ENCODE assay signal across 8 mouse cellular contexts in the genomic region with DNA sequence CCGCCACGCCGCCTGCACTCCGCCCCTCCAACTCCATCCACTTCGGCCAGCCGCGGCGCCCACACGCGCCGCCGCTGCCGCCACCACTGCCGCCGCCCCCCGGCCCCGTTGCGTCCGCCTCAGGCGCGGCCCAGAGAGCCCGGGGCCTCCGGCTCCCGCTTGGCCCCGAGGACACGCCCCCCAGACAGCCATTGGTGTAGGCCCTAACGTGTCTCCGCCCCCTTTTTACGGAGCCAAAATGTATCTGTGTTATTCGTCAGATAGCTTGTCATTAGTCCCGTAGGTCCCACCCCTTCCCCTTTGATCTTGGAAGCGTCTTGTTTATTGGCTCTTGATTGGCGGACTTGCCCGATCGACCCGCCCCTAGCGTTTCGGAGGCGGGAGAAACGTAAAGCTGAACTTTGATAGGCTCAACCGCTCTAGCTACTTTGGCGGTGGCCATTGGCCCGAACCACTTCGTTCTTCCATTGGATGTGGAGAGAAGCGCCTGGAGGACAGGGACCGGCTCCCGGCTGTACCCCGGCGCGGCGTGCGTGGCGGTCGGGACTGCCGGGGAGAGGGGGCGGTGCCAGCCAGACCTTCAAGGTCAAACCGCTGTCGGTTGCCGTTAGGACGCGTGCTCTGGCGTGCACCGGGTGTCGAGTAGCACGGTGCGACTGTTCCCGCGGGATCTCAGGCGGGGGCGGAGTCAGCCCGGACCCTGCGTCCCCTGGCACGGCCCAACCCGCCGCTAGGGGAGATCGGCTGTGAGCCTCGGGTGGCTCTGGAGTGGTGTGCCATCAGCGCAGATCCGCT. TPM values are rescaled to one million over a fixed set of nuclear protein-coding genes. Genes with fewer than 3 reads are reported as not detected.
DNase-seq lines count a peak whose midpoint lies in the region; ATAC-seq and TF ChIP-seq lines count a peak whose summit lies in the region.

Gene Slc25a28 (minus strand): TSS at position 152 of the 795 bp plus-strand sequence.

- peak within 1 kb of the TSS; percentile 95 for H3K27ac ChIP-seq in forebrain, embryonic 10.5 days
- peak within 1 kb of the TSS; percentile 99 for H3K27ac ChIP-seq in heart, embryonic 15.5 days
- peak within 1 kb of the TSS; percentile 78 for H3K27ac ChIP-seq in liver, embryonic 14.5 days
- peak within 1 kb of the TSS; percentile 87 for H3K27ac ChIP-seq in neural tube, embryonic 11.5 days (ENCODE audit: low read depth, low read length)
- H3K27ac ChIP-seq in stomach, postnatal 0 days (replicated peaks) = peak within 1 kb of the TSS; percentile 99

- TF ChIP-seq CTCF in liver, embryonic 14.5 days (IDR thresholded peaks at IDR 0.05; ENCODE audit: low read depth) = peak; percentile 93
- peak; percentile 86 for TF ChIP-seq CTCF in stomach, postnatal 0 days (IDR thresholded peaks at IDR 0.05; ENCODE audit: low read depth)

- no peaks in the 10 kb centered on the region for H3K36me3 ChIP-seq in forebrain, embryonic 10.5 days (replicated peaks)
- H3K36me3 ChIP-seq in heart, embryonic 15.5 days = no peaks in the 10 kb centered on the region
- H3K36me3 ChIP-seq in liver, embryonic 14.5 days (replicated peaks; ENCODE audit: control insufficient read depth, insufficient read depth, low read depth) = no peaks in the 10 kb centered on the region
- H3K36me3 ChIP-seq in neural tube, embryonic 11.5 days (ENCODE audit: control insufficient read depth, insufficient read depth, low read length) = no peaks in the 10 kb centered on the region
- no peaks in the 10 kb centered on the region for H3K36me3 ChIP-seq in stomach, postnatal 0 days (ENCODE audit: control insufficient read depth, insufficient read depth, low read length)

- peak within 1 kb of the TSS; percentile 97 for H3K9ac ChIP-seq in heart, embryonic 15.5 days
- H3K9ac ChIP-seq in liver, embryonic 14.5 days (replicated peaks) = peak within 1 kb of the TSS; percentile 88
- peak within 1 kb of the TSS; percentile 84 for H3K9ac ChIP-seq in neural tube, embryonic 11.5 days (ENCODE audit: low read length)
- H3K9ac ChIP-seq in stomach, postnatal 0 days (ENCODE audit: low read length) = peak within 1 kb of the TSS; percentile 96

- peaks cover 33% of the 10 kb centered on the region for H3K4me1 ChIP-seq in forebrain, embryonic 10.5 days
- peaks cover 27% of the 10 kb centered on the region for H3K4me1 ChIP-seq in heart, embryonic 15.5 days (replicated peaks)
- H3K4me1 ChIP-seq in liver, embryonic 14.5 days (replicated peaks; ENCODE audit: control insufficient read depth in 2 of 2, insufficient read depth in 2 of 2, low read length in 1 of 2) = peaks cover 9 to 14% of the 10 kb centered on the region in 2 experiments
- H3K4me1 ChIP-seq in neural tube, embryonic 11.5 days (ENCODE audit: control insufficient read depth, insufficient read depth, low read length) = peaks cover 4% of the 10 kb centered on the region; the same call in 1 of the 2 replicates
- 0 out of 2 replicates have a peak, but pooled peaks cover 2% of the 10 kb centered on the region for H3K4me1 ChIP-seq in stomach, postnatal 0 days (replicated peaks; ENCODE audit: control insufficient read depth, insufficient read depth)

- DNase-seq in CD8-positive naive resting alpha-beta T cell, adult 2 months (ENCODE audit: low read depth in 2 of 2, low spot score in 2 of 2) = peak; percentile 95 to 98
- DNase-seq in c-Kit-positive CD71-negative TER-119-negative erythroid progenitor cells, embryonic 14.5 days (ENCODE audit: low read depth) = peak; percentile 100
- DNase-seq in forebrain, embryonic 10.5 days (ENCODE audit: extremely low spot score, low spot score) = peak; percentile 98
- peak; percentile 99 to 100 for DNase-seq in kidney, postnatal 25 days
- DNase-seq in liver, embryonic 14.5 days (ENCODE audit: low read depth in 3 of 3, low spot score in 3 of 3) = peak; percentile 100
- peak; percentile 97 for DNase-seq in neural tube, embryonic 11.5 days (ENCODE audit: low spot score)
- peak; percentile 97 for DNase-seq in stomach, postnatal 0 days (ENCODE audit: low spot score)

- peak within 1 kb of the TSS; percentile 99 for H3K4me3 ChIP-seq in forebrain, embryonic 10.5 days
- peak within 1 kb of the TSS; percentile 94 for H3K4me3 ChIP-seq in heart, embryonic 15.5 days
- peak within 1 kb of the TSS; percentile 91 to 95 for H3K4me3 ChIP-seq in liver, embryonic 14.5 days (ENCODE audit: insufficient read depth in 1 of 2, low read depth in 2 of 2, low read length in 2 of 2)
- H3K4me3 ChIP-seq in neural tube, embryonic 11.5 days (ENCODE audit: low read depth, low read length) = peak within 1 kb of the TSS; percentile 87
- H3K4me3 ChIP-seq in stomach, postnatal 0 days (ENCODE audit: low read depth, low read length) = peak within 1 kb of the TSS; percentile 91

- no peaks in the 10 kb centered on the region for H3K9me3 ChIP-seq in forebrain, embryonic 10.5 days
- no peaks in the 10 kb centered on the region for H3K9me3 ChIP-seq in heart, embryonic 15.5 days (replicated peaks)
- no peaks in the 10 kb centered on the region for H3K9me3 ChIP-seq in liver, embryonic 14.5 days (ENCODE audit: control insufficient read depth, low read length)
- no peaks in the 10 kb centered on the region for H3K9me3 ChIP-seq in neural tube, embryonic 11.5 days (ENCODE audit: control insufficient read depth, low read length)
- no peaks in the 10 kb centered on the region for H3K9me3 ChIP-seq in stomach, postnatal 0 days (ENCODE audit: control insufficient read depth, low read length)

- peak within 1 kb of the TSS; percentile 94 for H3K4me2 ChIP-seq in heart, embryonic 15.5 days
- H3K4me2 ChIP-seq in liver, embryonic 14.5 days (ENCODE audit: low read depth) = peak within 1 kb of the TSS; percentile 99
- H3K4me2 ChIP-seq in neural tube, embryonic 11.5 days (ENCODE audit: low read depth) = peak within 1 kb of the TSS; percentile 85
- H3K4me2 ChIP-seq in stomach, postnatal 0 days (replicated peaks; ENCODE audit: low read depth) = peak within 1 kb of the TSS; percentile 91

- ATAC-seq in heart, embryonic 15.5 days (replicated peaks; ENCODE audit: insufficient number of reproducible peaks, insufficient read depth, low FRiP score, low read depth) = peak; percentile 95
- ATAC-seq in liver, embryonic 14.5 days (ENCODE audit: insufficient read depth) = peak; percentile 89
- peak; percentile 98 for ATAC-seq in neural tube, embryonic 11.5 days (ENCODE audit: insufficient read depth, low FRiP score, low TSS enrichment)
- ATAC-seq in stomach, postnatal 0 days (ENCODE audit: low FRiP score, low TSS enrichment) = peak; percentile 96

- under 1% methylated on average over 79 of the region's 79 CpGs for WGBS in forebrain, embryonic 10.5 days
- WGBS in heart, embryonic 15.5 days = under 1% methylated on average over 79 of the region's 79 CpGs
- WGBS in liver, embryonic 14.5 days (ENCODE audit: insufficient replicate concordance) = under 1% methylated on average over 75 of the region's 79 CpGs
- under 1% methylated on average over 76 of the region's 79 CpGs for WGBS in neural tube, embryonic 11.5 days
- under 1% methylated on average over 76 of the region's 79 CpGs for WGBS in stomach, postnatal 0 days

- H3K27me3 ChIP-seq in forebrain, embryonic 10.5 days (ENCODE audit: poor library complexity, severe bottlenecking) = peaks cover 16% of the 10 kb centered on the region
- no peaks in the 10 kb centered on the region for H3K27me3 ChIP-seq in heart, embryonic 15.5 days
- no peaks in the 10 kb centered on the region for H3K27me3 ChIP-seq in liver, embryonic 14.5 days (ENCODE audit: control insufficient read depth, insufficient read depth, low read length)
- no peaks in the 10 kb centered on the region for H3K27me3 ChIP-seq in neural tube, embryonic 11.5 days (ENCODE audit: control insufficient read depth, insufficient read depth, low read length)
- H3K27me3 ChIP-seq in stomach, postnatal 0 days (ENCODE audit: control insufficient read depth, insufficient read depth, low read length) = no peaks in the 10 kb centered on the region

- TF ChIP-seq EP300 in liver, embryonic 14.5 days (IDR thresholded peaks at IDR 0.05; ENCODE audit: low read depth) = no peak
- TF ChIP-seq EP300 in stomach, postnatal 0 days (optimal IDR thresholded peaks at IDR 0.05) = no peak

RNA-seq across cellular contexts. Expression of gene Slc25a28, which starts in this region (rescaled TPM):
- polyA plus RNA-seq in forebrain, embryonic 10.5 days (2016; fragmentation: Nextera tagmentation; extraction: Ambion mirVana) = 11.3 and 12.4 TPM in 2 replicates
- 10.3 and 12.3 TPM in 2 replicates for polyA plus RNA-seq in heart, embryonic 15.5 days (2015; fragmentation: Nextera tagmentation; extraction: Ambion mirVana)
- 16.5 and 19.0 TPM in 2 replicates for polyA plus RNA-seq in liver, embryonic 14.5 days (2012; rRNA removed)
- polyA plus RNA-seq in liver, embryonic 14.5 days (2014; fragmentation: Nextera tagmentation; extraction: Ambion mirVana) = 4.4 and 5.1 TPM in 2 replicates
- polyA plus RNA-seq in neural tube, embryonic 11.5 days (2014; fragmentation: Nextera tagmentation; extraction: Ambion mirVana) = 10.1 and 11.0 TPM in 2 replicates
- polyA plus RNA-seq in stomach, postnatal 0 days (2015; fragmentation: Nextera tagmentation; extraction: Ambion mirVana) = 9.6 and 11.4 TPM in 2 replicates

Comparison
In these comparisons a context has a peak if more than half of its experiments do, and no peak if none do; other contexts are left out.
1. Peak in every context shown above with its lines: DNase-seq, ATAC-seq, H3K4me3 ChIP-seq and H3K27ac ChIP-seq.